Mouse (Mus musculus): ENCODE measurements around the gene Fam222b.

DNA sequence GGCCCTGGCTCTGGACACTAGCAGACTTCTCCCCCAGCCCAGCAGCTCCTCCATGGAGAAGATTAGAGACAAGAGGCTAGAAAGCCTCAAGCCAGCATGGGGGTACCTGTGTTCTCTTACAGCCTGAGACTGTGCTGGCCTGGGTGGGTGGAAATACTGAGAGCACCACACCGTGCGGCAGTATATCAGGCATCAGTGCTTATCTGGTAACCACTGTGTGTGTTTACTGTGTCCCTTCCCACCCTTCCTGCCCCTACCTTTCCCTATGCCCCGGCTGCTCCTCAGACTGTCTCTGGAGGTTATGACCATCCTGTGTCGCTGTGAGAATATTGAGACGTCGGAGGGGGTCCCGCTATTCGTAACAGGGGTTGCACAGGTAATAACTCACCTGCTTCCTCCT is 41.4 kb upstream of the Fam222b start:
- TF ChIP-seq CTCF (IDR thresholded peaks at IDR 0.05; ENCODE audit: low read depth) (no peak), EP300 (optimal IDR thresholded peaks at IDR 0.05) (no peak)

Data from stomach, postnatal 0 days (tissue).